Mouse (Mus musculus): ENCODE results near the gene Krt28.

GRCm38 (mm10) chr11:99321094-99321493 is 53.6 kb downstream of the Krt28 start:
- no peak for TF ChIP-seq CTCF (IDR thresholded peaks at IDR 0.05; ENCODE audit: low read depth)
- TF ChIP-seq EP300 (IDR thresholded peaks at IDR 0.05; ENCODE audit: low read depth), result no peak

Measured in heart, postnatal 0 days (tissue).